Mouse (Mus musculus): ENCODE measurements around the gene Golph3. TPM values are rescaled to one million over a fixed set of nuclear protein-coding genes. Genes with fewer than 3 reads are reported as not detected.

The Golph3 gene
- total and polyA plus RNA-seq, 3 experiments = 81.1 to 149 (median 99.2) TPM

DNA sequence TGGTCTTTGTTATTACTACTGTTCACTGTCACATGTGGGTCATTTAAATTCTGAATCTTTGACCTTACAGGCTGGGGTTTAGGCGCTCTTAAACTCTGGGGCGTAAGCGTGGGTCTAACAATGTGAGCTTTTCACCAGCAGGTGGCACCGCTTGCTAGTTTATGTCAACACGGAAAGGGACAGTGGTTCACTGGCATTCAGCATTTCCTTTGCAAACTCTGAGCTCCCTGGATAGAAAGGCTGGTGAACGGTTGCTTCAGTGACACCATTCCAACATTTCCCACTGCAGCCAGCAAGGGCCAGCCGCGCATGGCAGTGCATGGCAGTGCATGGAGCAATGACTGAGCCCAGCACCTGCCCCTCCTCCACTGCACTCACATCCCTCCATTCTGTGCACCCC, 49.9 kb downstream of the Golph3 start (continued):
- TF ChIP-seq MXI1 (IDR thresholded peaks at IDR 0.05; ENCODE audit: low read depth, low read length) = peak; percentile 68; the same call in 1 of the 2 replicates

DNA sequence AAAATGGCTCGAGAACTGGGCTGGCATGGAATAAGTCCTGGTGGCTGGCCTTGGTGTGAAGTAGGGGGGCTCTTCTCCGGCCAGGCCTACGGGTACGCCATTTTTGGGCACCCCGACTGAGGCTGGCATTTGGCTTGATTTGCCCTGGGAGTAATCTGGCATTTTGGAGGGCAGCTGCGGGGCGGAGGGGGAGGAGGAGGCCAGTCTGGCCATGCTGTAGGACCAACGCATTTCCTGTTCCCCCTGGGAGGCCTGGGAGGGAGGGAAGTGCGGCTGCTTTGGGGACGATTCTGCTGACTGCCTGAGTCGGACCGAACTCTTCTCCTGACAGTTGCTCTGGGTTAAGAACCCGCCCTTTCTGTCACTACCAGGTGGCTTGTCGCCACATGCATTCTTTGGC, 52.2 kb downstream of the Golph3 start:
- Histone ChIP-seq H3K9ac (ENCODE audit: control insufficient read depth, low read depth, low read length, poor library complexity, severe bottlenecking) (no peak overlapping the region), H3K79me2 (ENCODE audit: control insufficient read depth, insufficient read depth, low read length, poor library complexity) (no peaks in the 10 kb centered on the region; the same call in 1 of the 2 replicates), H3K27ac (ENCODE audit: control insufficient read depth, low read depth, low read length) (no peak overlapping the region), H3K9me3 (replicated peaks; ENCODE audit: insufficient read depth, low read length) (no peaks in the 10 kb centered on the region), H3K27me3 (ENCODE audit: control insufficient read depth in 1 of 2, insufficient read depth in 2 of 2, low read length in 2 of 2) (no peaks in the 10 kb centered on the region), H3K4me3 (ENCODE audit: control insufficient read depth in 1 of 2, insufficient read depth in 1 of 2, low read depth in 2 of 2, low read length in 2 of 2) (no peak overlapping the region), H3K4me1 (ENCODE audit: control insufficient read depth in 1 of 2, insufficient read depth in 2 of 2, low read length in 2 of 2) (peaks cover 7 to 14% of the 10 kb centered on the region in 2 experiments), H3K36me3 (ENCODE audit: control insufficient read depth in 1 of 2, insufficient read depth in 2 of 2, low read length in 2 of 2) (peaks cover 0 to 11% of the 10 kb centered on the region in 2 experiments; a peak in 2 of 4 replicates)
- no peak for TF ChIP-seq NRF1 (IDR thresholded peaks at IDR 0.05; ENCODE audit: insufficient read depth, low read depth, low read length, poor library complexity, severe bottlenecking)
- DNase-seq (ENCODE audit: low read depth, low spot score) = no peak

DNA sequence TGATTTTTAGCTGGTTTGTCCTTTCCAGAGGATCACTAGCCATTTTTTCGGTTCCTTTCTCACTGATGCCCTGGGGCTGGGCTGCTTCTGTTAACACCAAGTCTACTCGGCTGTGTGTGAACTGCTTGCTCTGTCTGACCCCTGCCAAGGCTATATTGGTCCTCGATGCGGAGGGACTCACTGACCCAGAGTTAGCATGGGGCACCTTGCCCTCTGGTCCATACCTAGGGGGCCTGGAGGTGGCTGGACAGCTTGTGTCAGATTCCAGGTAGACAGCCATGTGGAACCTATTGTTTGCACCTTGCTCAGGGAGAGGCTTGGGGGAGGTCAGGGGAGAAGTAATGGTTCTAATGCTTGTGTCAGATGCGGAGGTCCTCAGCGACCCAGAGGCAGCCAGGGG, 52.7 kb downstream of the Golph3 start:
- Histone ChIP-seq H3K36me3 (ENCODE audit: control insufficient read depth in 1 of 2, insufficient read depth in 2 of 2, low read length in 2 of 2) (peaks cover 0 to 7% of the 10 kb centered on the region in 2 experiments; a peak in 2 of 4 replicates), H3K4me1 (ENCODE audit: control insufficient read depth in 1 of 2, insufficient read depth in 2 of 2, low read length in 2 of 2) (peaks cover 5 to 11% of the 10 kb centered on the region in 2 experiments), H3K27me3 (ENCODE audit: control insufficient read depth in 1 of 2, insufficient read depth in 2 of 2, low read length in 2 of 2) (no peaks in the 10 kb centered on the region), H3K27ac (ENCODE audit: control insufficient read depth, low read depth, low read length) (no peak overlapping the region), H3K4me3 (ENCODE audit: control insufficient read depth in 1 of 2, insufficient read depth in 1 of 2, low read depth in 2 of 2, low read length in 2 of 2) (no peak overlapping the region), H3K9ac (ENCODE audit: control insufficient read depth, low read depth, low read length, poor library complexity, severe bottlenecking) (no peak overlapping the region), H3K79me2 (ENCODE audit: control insufficient read depth, insufficient read depth, low read length, poor library complexity) (no peaks in the 10 kb centered on the region; the same call in 1 of the 2 replicates), H3K9me3 (replicated peaks; ENCODE audit: insufficient read depth, low read length) (no peaks in the 10 kb centered on the region)
- TF ChIP-seq NRF1 (IDR thresholded peaks at IDR 0.05; ENCODE audit: insufficient read depth, low read depth, low read length, poor library complexity, severe bottlenecking) (no peak), CHD2 (IDR thresholded peaks at IDR 0.05; ENCODE audit: low read length) (no peak), MEF2A (IDR thresholded peaks at IDR 0.05; ENCODE audit: extremely low read depth, insufficient replicate concordance, low read depth, low read length, poor library complexity, severe bottlenecking) (no peak), SMC3 (IDR thresholded peaks at IDR 0.05; ENCODE audit: low read depth, low read length) (no peak), MAFK (IDR thresholded peaks at IDR 0.05; ENCODE audit: borderline replicate concordance, low read depth, low read length) (no peak), BHLHE40 (IDR thresholded peaks at IDR 0.05; ENCODE audit: borderline replicate concordance, low read depth, low read length) (no peak), GATA1 (IDR thresholded peaks at IDR 0.05; ENCODE audit: low read depth, low read length) (no peak)
- no peak for DNase-seq (ENCODE audit: low read depth, low spot score)

DNA sequence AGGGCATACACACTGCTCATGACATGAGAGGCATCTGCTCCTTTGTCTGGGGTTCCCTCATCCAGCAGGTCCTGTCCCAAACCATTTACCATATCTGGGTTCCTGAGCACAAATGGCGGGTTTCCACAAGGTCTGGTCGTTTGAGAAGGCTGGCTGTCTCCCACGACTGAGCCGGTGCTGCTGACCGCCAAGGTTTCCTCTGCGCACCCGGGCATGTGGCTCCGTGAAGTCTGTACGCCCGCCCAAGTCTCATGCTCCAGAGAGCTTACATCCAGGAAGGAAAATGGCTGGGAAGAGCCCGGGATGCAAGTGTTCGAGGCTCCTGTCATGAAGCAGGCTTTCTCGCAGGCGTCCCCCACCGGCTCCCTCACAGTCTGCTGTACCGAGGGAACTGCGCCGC, 53.7 kb downstream of the Golph3 start:
- DNase-seq (ENCODE audit: low read depth, low spot score) = no peak
- Histone ChIP-seq H3K4me3 (ENCODE audit: control insufficient read depth in 1 of 2, insufficient read depth in 1 of 2, low read depth in 2 of 2, low read length in 2 of 2) (no peak overlapping the region), H3K9me3 (replicated peaks; ENCODE audit: insufficient read depth, low read length) (no peaks in the 10 kb centered on the region), H3K36me3 (ENCODE audit: control insufficient read depth in 1 of 2, insufficient read depth in 2 of 2, low read length in 2 of 2) (peaks cover 0 to 3% of the 10 kb centered on the region in 2 experiments; a peak in 1 of 4 replicates), H3K4me1 (ENCODE audit: control insufficient read depth in 1 of 2, insufficient read depth in 2 of 2, low read length in 2 of 2) (peaks cover 5 to 9% of the 10 kb centered on the region in 2 experiments), H3K27me3 (ENCODE audit: control insufficient read depth in 1 of 2, insufficient read depth in 2 of 2, low read length in 2 of 2) (no peaks in the 10 kb centered on the region), H3K79me2 (ENCODE audit: control insufficient read depth, insufficient read depth, low read length, poor library complexity) (no peaks in the 10 kb centered on the region; the same call in 1 of the 2 replicates), H3K27ac (ENCODE audit: control insufficient read depth, low read depth, low read length) (no peak overlapping the region), H3K9ac (ENCODE audit: control insufficient read depth, low read depth, low read length, poor library complexity, severe bottlenecking) (no peak overlapping the region)
- TF ChIP-seq NELFE (IDR thresholded peaks at IDR 0.05; ENCODE audit: low read depth, low read length) (no peak), USF1 (IDR thresholded peaks at IDR 0.05; ENCODE audit: low read depth, low read length) (no peak), ELF1 (IDR thresholded peaks at IDR 0.05; ENCODE audit: low read depth, low read length) (no peak), GABPA (IDR thresholded peaks at IDR 0.05; ENCODE audit: low read depth, low read length) (no peak), RCOR1 (IDR thresholded peaks at IDR 0.05; ENCODE audit: low read depth, low read length) (no peak), POLR2AphosphoS5 (IDR thresholded peaks at IDR 0.05; ENCODE audit: borderline replicate concordance, low read depth, low read length) (no peak), CHD2 (IDR thresholded peaks at IDR 0.05; ENCODE audit: low read length) (no peak), JUND (IDR thresholded peaks at IDR 0.05; ENCODE audit: low read depth, low read length) (no peak), RAD21 (IDR thresholded peaks at IDR 0.05; ENCODE audit: low read depth, low read length) (no peak), MYB (IDR thresholded peaks at IDR 0.05; ENCODE audit: low read depth, low read length) (no peak), UBTF (IDR thresholded peaks at IDR 0.05; ENCODE audit: borderline replicate concordance, insufficient read depth, low read depth, low read length) (no peak), E2F4 (IDR thresholded peaks at IDR 0.05; ENCODE audit: borderline replicate concordance, low read depth, low read length) (no peak), TCF12 (IDR thresholded peaks at IDR 0.05; ENCODE audit: low read depth, low read length) (no peak), ETS1 (IDR thresholded peaks at IDR 0.05; ENCODE audit: low read depth, low read length) (no peak), KAT2A (conservative IDR thresholded peaks at IDR 0.05; ENCODE audit: low read depth, low read length) (no peak), POLR2AphosphoS2 (IDR thresholded peaks at IDR 0.05; ENCODE audit: low read length) (no peak), TBP (IDR thresholded peaks at IDR 0.05; ENCODE audit: low read depth, low read length) (no peak)

All from MEL (cell line).